Mouse (Mus musculus): Measurements from ENCODE around the gene Rnf146.
"Not testable (repeated sequence)": the region's sequence is repeated elsewhere in the genome, so short reads cannot be mapped to it uniquely, and the experiment has no call there.

Gene Rnf146

GRCm38 (mm10) chr10:29362197-29362900, at the start of gene Rnf146:
TSS of gene Rnf146 (minus strand) at chr10:29362442.
- no peak for DNase-seq (ENCODE audit: low read depth in 1 of 2, low spot score in 2 of 2)

DNA sequence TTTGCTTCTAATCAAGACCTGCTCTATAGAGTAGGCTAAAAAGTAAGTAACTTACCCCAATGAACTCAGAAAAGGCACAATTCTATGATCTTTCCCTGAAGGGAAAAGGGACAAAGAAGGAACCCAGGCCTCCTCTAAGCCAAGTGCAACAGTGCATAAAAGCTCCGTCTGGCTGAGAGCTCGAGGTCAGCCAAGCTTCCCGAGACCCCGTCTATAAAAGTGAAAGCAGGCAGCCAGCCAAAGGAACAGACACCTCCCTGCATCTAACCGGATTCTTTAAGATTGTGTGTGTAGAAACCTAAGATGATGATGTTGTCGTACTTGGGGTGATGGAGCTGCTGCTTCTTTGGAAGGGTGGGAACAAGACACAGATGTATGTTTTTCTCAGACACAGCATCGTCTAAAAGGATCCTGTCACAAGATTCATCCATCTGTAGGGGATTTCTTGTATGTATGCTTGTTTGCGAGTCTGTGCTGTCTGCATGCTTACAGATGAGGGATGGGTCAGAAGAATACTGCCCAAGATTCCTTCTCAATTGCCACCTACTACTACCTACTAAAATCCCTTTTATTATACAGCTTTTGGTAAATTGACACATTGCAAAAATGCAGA, 40.5 kb upstream of the Rnf146 start:
- DNase-seq (ENCODE audit: low read depth in 1 of 2, low spot score in 2 of 2): no peak

- DNase-seq (ENCODE audit: low read depth in 1 of 2, low spot score in 2 of 2): not testable (repeated sequence)
Observed at GRCm38 (mm10) chr10:29394890-29395289, 32.6 kb upstream of the Rnf146 start.

DNA sequence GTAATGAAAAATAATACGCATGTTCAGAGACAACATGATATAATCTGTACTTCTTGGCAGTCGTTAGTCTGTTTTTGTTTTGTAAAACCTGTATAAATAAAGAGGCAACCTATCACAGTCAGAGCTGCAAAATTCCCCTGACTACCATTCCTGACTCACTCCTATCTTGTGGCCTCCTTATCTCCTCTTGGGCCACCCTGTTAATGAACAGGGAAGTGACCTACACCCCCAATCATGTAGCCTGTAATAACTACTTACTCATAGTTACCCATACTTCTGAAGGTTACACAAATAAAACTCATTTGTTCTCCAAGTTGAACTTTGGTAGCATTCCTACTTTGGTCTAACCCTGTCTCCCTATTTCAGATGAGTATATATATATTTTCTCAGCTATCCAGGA, 19.3 kb upstream of the Rnf146 start:
- no peak for DNase-seq (ENCODE audit: low read depth in 1 of 2, low spot score in 2 of 2)

- DNase-seq (ENCODE audit: low read depth in 1 of 2, low spot score in 2 of 2): no peak
Observed at GRCm38 (mm10) chr10:29374065-29374464, 11.8 kb upstream of the Rnf146 start.

- peak; percentile 47 to 75 for DNase-seq (ENCODE audit: low read depth in 1 of 2, low spot score in 2 of 2)
Observed at GRCm38 (mm10) chr10:29361464-29362196, 612 bp downstream of the Rnf146 start.

- DNase-seq (ENCODE audit: low read depth in 1 of 2, low spot score in 2 of 2): no peak
Observed at GRCm38 (mm10) chr10:29361095-29361463, 1.2 kb downstream of the Rnf146 start.

DNA sequence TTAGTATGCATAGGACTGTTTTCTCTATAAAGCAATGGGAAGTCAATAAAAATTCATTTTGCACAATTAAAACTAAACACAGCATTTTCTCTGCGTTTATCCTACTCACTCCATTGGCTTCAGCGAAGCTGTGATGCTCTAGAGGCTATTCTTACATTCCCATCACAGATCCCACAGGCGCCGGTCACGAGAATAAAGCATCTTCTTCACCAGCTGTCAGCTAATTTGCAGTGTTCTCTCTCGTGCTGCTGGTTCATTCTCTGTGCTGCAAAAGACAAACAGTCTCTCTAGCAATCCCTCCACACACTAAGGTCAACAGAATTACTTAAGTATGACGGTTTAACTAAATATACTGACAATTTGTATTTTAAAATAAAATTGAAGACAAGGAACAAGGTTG, 8.1 kb downstream of the Rnf146 start:
- no peak for DNase-seq (ENCODE audit: low read depth in 1 of 2, low spot score in 2 of 2)

DNA sequence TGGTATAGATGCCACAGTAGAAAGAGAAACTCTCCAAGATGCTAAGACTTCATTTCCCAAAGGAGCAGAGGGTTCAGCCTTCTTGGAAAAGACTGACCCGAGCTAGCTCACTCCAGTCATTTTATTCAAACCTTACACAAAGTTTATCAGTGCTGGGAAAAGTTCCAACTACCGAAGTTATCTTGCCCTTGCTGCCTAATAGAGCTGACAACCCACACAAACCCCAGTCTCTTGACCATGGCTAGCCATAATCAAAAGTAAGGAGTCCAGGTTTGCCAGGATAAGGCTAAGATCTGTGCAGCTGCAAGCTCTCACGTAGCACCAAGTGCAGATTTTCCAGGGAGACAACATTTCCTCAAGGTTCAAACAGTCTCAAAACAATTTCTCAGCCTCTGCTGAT, 9.7 kb downstream of the Rnf146 start:
- DNase-seq (ENCODE audit: low read depth in 1 of 2, low spot score in 2 of 2): no peak

- no peak for DNase-seq (ENCODE audit: low read depth in 1 of 2, low spot score in 2 of 2)
Observed at GRCm38 (mm10) chr10:29351420-29351819, 10.8 kb downstream of the Rnf146 start.

DNA sequence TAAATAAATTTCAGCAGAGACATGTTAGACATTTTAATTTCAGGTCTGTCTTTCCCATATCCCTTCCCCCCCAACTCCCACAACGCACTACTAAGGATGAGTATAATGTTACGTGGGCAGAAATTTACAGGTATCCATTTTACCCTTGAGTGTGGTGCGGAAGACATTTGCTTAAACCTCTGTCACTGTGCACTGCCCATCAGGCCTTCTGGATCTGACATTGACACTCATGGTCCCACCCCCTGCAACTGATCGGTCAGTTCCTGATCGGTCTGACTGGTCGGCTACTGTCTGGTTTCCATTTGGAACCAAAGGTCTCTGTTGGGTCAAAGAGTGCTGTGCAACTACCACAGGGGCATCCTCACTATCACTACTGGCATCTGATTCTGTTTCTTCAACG, 15.6 kb downstream of the Rnf146 start:
- no peak for DNase-seq (ENCODE audit: low read depth in 1 of 2, low spot score in 2 of 2)

DNA sequence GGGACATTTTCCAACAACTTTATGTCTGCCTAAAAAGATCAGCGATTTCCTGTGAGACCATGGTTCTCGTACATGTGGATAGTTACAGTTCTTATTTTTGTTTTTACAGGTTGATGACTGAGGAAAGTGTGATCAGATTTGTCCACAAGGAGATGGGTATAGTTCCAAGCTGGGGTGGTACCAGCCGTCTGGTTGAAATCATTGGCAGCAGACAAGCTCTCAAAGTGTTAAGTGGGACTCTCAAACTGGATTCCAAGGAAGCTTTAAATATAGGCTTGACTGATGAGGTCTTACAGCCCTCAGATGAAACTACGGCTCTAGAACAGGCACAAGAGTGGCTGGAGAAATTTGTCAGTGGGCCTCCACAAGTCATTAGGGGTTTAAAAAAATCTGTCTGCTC, 18.0 kb downstream of the Rnf146 start:
- no peak for DNase-seq (ENCODE audit: low read depth in 1 of 2, low spot score in 2 of 2)

DNA sequence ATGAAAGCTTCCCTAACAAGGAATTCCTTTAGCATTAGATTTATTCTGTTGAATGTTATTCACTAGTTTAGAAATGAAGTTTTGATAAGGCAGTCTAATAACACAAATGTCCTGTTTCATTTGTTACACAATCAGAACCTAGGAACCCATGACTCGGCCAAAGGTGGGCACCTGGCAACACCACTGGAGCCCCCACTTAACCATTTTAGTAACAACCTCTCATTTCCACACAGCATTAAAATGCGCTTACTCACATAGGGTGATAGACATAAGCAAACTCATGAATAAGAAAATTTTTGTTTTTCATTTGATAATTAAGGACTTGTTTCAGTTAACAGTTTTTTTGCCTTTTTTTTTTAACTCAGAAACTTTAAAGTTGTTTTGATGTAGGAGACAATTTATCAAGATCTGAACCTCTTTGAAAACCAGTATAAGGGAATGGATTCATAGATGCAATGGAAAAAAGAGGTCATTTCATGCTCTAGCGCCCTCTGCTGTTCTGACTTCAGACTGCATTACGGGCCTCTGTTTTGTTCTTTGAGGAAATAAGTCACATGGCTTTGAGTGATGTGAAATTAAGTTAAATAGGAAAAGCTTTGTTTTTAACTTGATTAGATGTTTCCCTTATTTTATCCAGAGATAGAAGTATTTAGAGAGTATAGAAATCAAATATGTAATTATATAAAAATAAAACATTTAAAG, 23.7 kb downstream of the Rnf146 start:
- DNase-seq (ENCODE audit: low read depth in 1 of 2, low spot score in 2 of 2): peak in 1 of 2 experiments; percentile 46

- no peak for DNase-seq (ENCODE audit: low read depth in 1 of 2, low spot score in 2 of 2)
Observed at GRCm38 (mm10) chr10:29333836-29334235, 28.4 kb downstream of the Rnf146 start.

- DNase-seq (ENCODE audit: low read depth in 1 of 2, low spot score in 2 of 2): no peak
Observed at GRCm38 (mm10) chr10:29324817-29325216, 37.4 kb downstream of the Rnf146 start.

- no peak for DNase-seq (ENCODE audit: low read depth in 1 of 2, low spot score in 2 of 2)
Observed at GRCm38 (mm10) chr10:29313905-29314304, 48.3 kb downstream of the Rnf146 start.

- peak; percentile 27 to 46 for DNase-seq (ENCODE audit: low read depth in 1 of 2, low spot score in 2 of 2)
Observed at GRCm38 (mm10) chr10:29313064-29313638, 49.1 kb downstream of the Rnf146 start, which contains the start of gene Echdc1. TSS of gene Echdc1 (plus strand) at chr10:29313166.

DNA sequence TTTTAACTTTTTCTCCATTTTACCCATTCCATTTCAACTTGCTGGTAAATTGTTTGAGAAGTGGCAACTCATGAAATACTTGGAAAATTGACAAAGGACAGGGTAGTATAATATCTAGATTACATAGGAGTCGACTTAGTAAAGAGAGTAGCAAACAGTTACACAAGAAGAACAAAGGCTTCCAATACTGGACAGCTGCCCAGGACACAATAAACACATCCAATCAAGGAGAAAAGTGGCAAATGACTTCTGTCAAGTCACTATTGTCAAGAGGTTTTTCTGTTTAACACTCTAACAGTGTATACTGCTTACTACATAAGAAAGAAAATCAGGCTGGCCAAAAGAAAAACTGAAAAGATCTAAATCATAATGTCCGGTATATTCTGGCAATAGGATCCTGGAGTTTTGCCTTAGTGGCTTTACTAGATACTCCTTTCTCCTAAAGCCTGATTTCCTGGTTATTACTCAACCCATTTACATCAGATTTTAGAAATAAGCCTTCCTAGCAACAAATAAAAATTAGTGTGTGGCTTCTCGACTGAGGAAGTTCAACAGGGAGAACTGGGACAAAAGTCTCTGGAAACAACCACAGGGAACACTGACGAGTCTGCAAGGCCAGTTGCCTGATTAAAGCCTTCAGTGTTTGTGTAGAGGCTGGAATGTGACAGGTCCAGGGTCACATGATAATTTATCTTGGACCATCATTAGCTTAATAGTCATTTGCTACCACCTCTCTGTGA, 50.6 kb downstream of the Rnf146 start:
- DNase-seq (ENCODE audit: low read depth in 1 of 2, low spot score in 2 of 2): no peak

- DNase-seq (ENCODE audit: low read depth in 1 of 2, low spot score in 2 of 2): no peak
Observed at GRCm38 (mm10) chr10:29302230-29302629, 60.0 kb downstream of the Rnf146 start.
